In genomic region chr1:93115471-93115870, GRCm38 (mm10) we compare ENCODE assay signal across 9 mouse cellular contexts. TPM values are rescaled to one million over a fixed set of nuclear protein-coding genes. Genes with fewer than 3 reads are reported as not detected.
DNase-seq lines count a peak whose midpoint lies in the region; ATAC-seq lines count a peak whose summit lies in the region.
"Had no signal": no experiment of that assay in that cellular context is flagged by ENCODE, and none has a peak within 500 bp of the region (broad histone marks: within the 10 kb centered on the region; RNA-seq: fewer than 3 reads in every experiment).

No protein-coding gene starts in this region.

- 32% methylated on average over 13 of the region's 13 CpGs for WGBS in heart, embryonic 12.5 days
- WGBS in hindbrain, embryonic 14.5 days: 16% methylated on average over 12 of the region's 13 CpGs
- 15% methylated on average over 13 of the region's 13 CpGs for WGBS in midbrain, embryonic 13.5 days

- H3K4me1 ChIP-seq in heart, embryonic 12.5 days (replicated peaks): peaks cover 6% of the 10 kb centered on the region
- no peaks in the 10 kb centered on the region for H3K4me1 ChIP-seq in brown adipose tissue, adult 24 weeks (ENCODE audit: control insufficient read depth, insufficient read depth, insufficient read length, low read length)
- peaks cover 10% of the 10 kb centered on the region for H3K4me1 ChIP-seq in hindbrain, embryonic 14.5 days (replicated peaks; ENCODE audit: control insufficient read depth, insufficient read depth, low read length)
- H3K4me1 ChIP-seq in midbrain, embryonic 13.5 days (replicated peaks): peaks cover 10% of the 10 kb centered on the region

- no peak for DNase-seq in heart, postnatal 4 days
- no peak for DNase-seq in hindbrain, embryonic 14.5 days (ENCODE audit: low spot score)
- no peak for DNase-seq in adrenal gland, postnatal 10 days
- DNase-seq in gastrocnemius, adult 8-10 months (ENCODE audit: low spot score in 2 of 2): no peak
- no peak for DNase-seq in urinary bladder, adult 18-20 months (ENCODE audit: low spot score in 2 of 2)

- no peak overlapping the region for H3K27ac ChIP-seq in heart, embryonic 12.5 days (ENCODE audit: poor library complexity, severe bottlenecking)
- no peak overlapping the region for H3K27ac ChIP-seq in brown adipose tissue, adult 24 weeks (replicated peaks; ENCODE audit: low read depth, low read length)
- peak overlapping the region; percentile 67 for H3K27ac ChIP-seq in hindbrain, embryonic 14.5 days
- H3K27ac ChIP-seq in midbrain, embryonic 13.5 days: peak overlapping the region; percentile 73

- H3K4me2 ChIP-seq in heart, embryonic 12.5 days: peak overlapping the region; percentile 74
- H3K4me2 ChIP-seq in hindbrain, embryonic 14.5 days (replicated peaks): peak overlapping the region; percentile 73
- H3K4me2 ChIP-seq in midbrain, embryonic 13.5 days (replicated peaks): peak overlapping the region; percentile 67

- H3K4me3 ChIP-seq in heart, embryonic 12.5 days: peak overlapping the region; percentile 40
- H3K4me3 ChIP-seq in brown adipose tissue, adult 24 weeks (ENCODE audit: insufficient read depth, low read depth, low read length): peak overlapping the region; percentile 47
- H3K4me3 ChIP-seq in hindbrain, embryonic 14.5 days (replicated peaks; ENCODE audit: low read length): peak overlapping the region; percentile 35
- peak overlapping the region; percentile 39 for H3K4me3 ChIP-seq in midbrain, embryonic 13.5 days (replicated peaks)

- H3K9me3 ChIP-seq in heart, embryonic 12.5 days (replicated peaks): peaks cover 12% of the 10 kb centered on the region; the same call in 1 of the 2 replicates
- H3K9me3 ChIP-seq in hindbrain, embryonic 14.5 days (ENCODE audit: control insufficient read depth, low read length): no peaks in the 10 kb centered on the region
- no peaks in the 10 kb centered on the region for H3K9me3 ChIP-seq in midbrain, embryonic 13.5 days

- peaks cover 19% of the 10 kb centered on the region for H3K27me3 ChIP-seq in heart, embryonic 12.5 days (replicated peaks)
- H3K27me3 ChIP-seq in hindbrain, embryonic 14.5 days (ENCODE audit: control insufficient read depth, insufficient read depth, low read length): no peaks in the 10 kb centered on the region
- H3K27me3 ChIP-seq in midbrain, embryonic 13.5 days: no peaks in the 10 kb centered on the region

- ATAC-seq in heart, embryonic 12.5 days (ENCODE audit: insufficient number of reproducible peaks, low FRiP score): no peak
- peak; percentile 67 for ATAC-seq in hindbrain, embryonic 14.5 days (ENCODE audit: low FRiP score)
- peak; percentile 85 for ATAC-seq in midbrain, embryonic 13.5 days

- 0 out of 2 replicates have a peak overlapping the region, but pooled peaks have one; percentile 41 for H3K9ac ChIP-seq in heart, embryonic 12.5 days
- H3K9ac ChIP-seq in hindbrain, embryonic 14.5 days: peak overlapping the region; percentile 53
- H3K9ac ChIP-seq in midbrain, embryonic 13.5 days (replicated peaks): peak overlapping the region; percentile 56

- H3K36me3 ChIP-seq in heart, embryonic 12.5 days: no peaks in the 10 kb centered on the region
- H3K36me3 ChIP-seq in hindbrain, embryonic 14.5 days (replicated peaks; ENCODE audit: control insufficient read depth, insufficient read depth): no peaks in the 10 kb centered on the region
- no peaks in the 10 kb centered on the region for H3K36me3 ChIP-seq in midbrain, embryonic 13.5 days

RNA-seq across cellular contexts. Expression of gene Kif1a, which starts 13.7 kb away (rescaled TPM):
- 7.4 and 7.7 TPM in 2 replicates for polyA plus RNA-seq in heart, embryonic 12.5 days (2016; fragmentation: Nextera tagmentation; extraction: Ambion mirVana)
- total RNA-seq in heart, postnatal 4 days (2021): 1 to 10 TPM; 6.2 to 7.5 TPM
- not detected in 2 replicates for polyA plus RNA-seq in brown adipose tissue, adult 24 weeks (2012; ENCODE audit: insufficient read depth, insufficient read length, missing spikeins)
- polyA plus RNA-seq in hindbrain, embryonic 14.5 days (2014; fragmentation: Nextera tagmentation; extraction: Ambion mirVana): 395 and 421 TPM in 2 replicates
- polyA plus RNA-seq in midbrain, embryonic 13.5 days (2015; fragmentation: Nextera tagmentation; extraction: Ambion mirVana): 272 and 327 TPM in 2 replicates
- total RNA-seq in adrenal gland, postnatal 10 days (2021): 10 to 100 TPM; 15.6 to 29.2 TPM
- total RNA-seq in gastrocnemius, adult 8-10 months (2022): 1 to 10 TPM in 2 of 4 experiments, under 1 TPM in 2; 0.63 to 2.3 (median 1.0) TPM

RNA-seq across cellular contexts. Expression of gene Agxt, which starts 19.6 kb away (rescaled TPM):
- polyA plus RNA-seq in heart, embryonic 12.5 days (2016; fragmentation: Nextera tagmentation; extraction: Ambion mirVana): not detected in 2 replicates
- total RNA-seq in heart, postnatal 4 days (2021): not detected
- polyA plus RNA-seq in brown adipose tissue, adult 24 weeks (2012; ENCODE audit: insufficient read depth, insufficient read length, missing spikeins): not detected in 2 replicates
- polyA plus RNA-seq in hindbrain, embryonic 14.5 days (2014; fragmentation: Nextera tagmentation; extraction: Ambion mirVana): not detected in 2 replicates
- not detected in 2 replicates for polyA plus RNA-seq in midbrain, embryonic 13.5 days (2015; fragmentation: Nextera tagmentation; extraction: Ambion mirVana)
- 10 to 100 TPM; 20.0 to 46.3 TPM for total RNA-seq in adrenal gland, postnatal 10 days (2021)
- total RNA-seq in gastrocnemius, adult 8-10 months (2022): not detected
- polyA plus RNA-seq: spleen, adult 2 months had no signal

RNA-seq across cellular contexts. Expression of gene 2310007B03Rik, which starts 45.3 kb away (rescaled TPM):
- polyA plus RNA-seq in heart, embryonic 12.5 days (2016; fragmentation: Nextera tagmentation; extraction: Ambion mirVana): not detected in 2 replicates
- not detected for total RNA-seq in heart, postnatal 4 days (2021)
- polyA plus RNA-seq in brown adipose tissue, adult 24 weeks (2012; ENCODE audit: insufficient read depth, insufficient read length, missing spikeins): not detected in 2 replicates
- polyA plus RNA-seq in hindbrain, embryonic 14.5 days (2014; fragmentation: Nextera tagmentation; extraction: Ambion mirVana): 0.26 and 0.33 TPM in 2 replicates
- polyA plus RNA-seq in midbrain, embryonic 13.5 days (2015; fragmentation: Nextera tagmentation; extraction: Ambion mirVana): not detected in 2 replicates
- total RNA-seq in adrenal gland, postnatal 10 days (2021): not detected
- total RNA-seq in gastrocnemius, adult 8-10 months (2022): not detected
- polyA plus RNA-seq: spleen, adult 2 months had no signal

RNA-seq across cellular contexts. Expression of gene Crocc2, which starts 53.1 kb away (rescaled TPM):
- 0.11 and 0.17 TPM in 2 replicates for polyA plus RNA-seq in heart, embryonic 12.5 days (2016; fragmentation: Nextera tagmentation; extraction: Ambion mirVana)
- under 1 TPM; 0.45 to 0.48 TPM for total RNA-seq in heart, postnatal 4 days (2021)
- polyA plus RNA-seq in brown adipose tissue, adult 24 weeks (2012; ENCODE audit: insufficient read depth, insufficient read length, missing spikeins): not detected in 2 replicates
- polyA plus RNA-seq in hindbrain, embryonic 14.5 days (2014; fragmentation: Nextera tagmentation; extraction: Ambion mirVana): 0.22 and 0.50 TPM in 2 replicates
- polyA plus RNA-seq in midbrain, embryonic 13.5 days (2015; fragmentation: Nextera tagmentation; extraction: Ambion mirVana): 0.12 and 0.24 TPM in 2 replicates
- under 1 TPM; 0.06 to 0.15 TPM for total RNA-seq in adrenal gland, postnatal 10 days (2021)
- total RNA-seq in gastrocnemius, adult 8-10 months (2022): not detected

Comparison
In these comparisons a context has a peak if more than half of its experiments do, and no peak if none do; other contexts are left out.
1. H3K27ac ChIP-seq: peak in hindbrain, embryonic 14.5 days (single experiment) and midbrain, embryonic 13.5 days (single experiment); none in heart, embryonic 12.5 days (single experiment) and brown adipose tissue, adult 24 weeks (single experiment).
2. RNA of gene Kif1a, which starts 13.7 kb away (polyA plus RNA-seq): 395 to 421 TPM in hindbrain, embryonic 14.5 days and 272 to 327 TPM in midbrain, embryonic 13.5 days; 7.4 to 7.7 TPM in heart, embryonic 12.5 days and not detected in brown adipose tissue, adult 24 weeks; every median in the first group is over 10 times any median in the second.
3. Peak in every context shown above with its lines, with median percentiles within 50 percentile points of each other: H3K4me2 ChIP-seq, H3K4me3 ChIP-seq and H3K9ac ChIP-seq.